Comparison of ENCODE assay signal across 15 mouse cellular contexts in genomic region chr8:64944831-64945230, GRCm38 (mm10). TPM values are rescaled to one million over a fixed set of nuclear protein-coding genes. Genes with fewer than 3 reads are reported as not detected.
DNase-seq lines count a peak whose midpoint lies in the region; ATAC-seq and TF ChIP-seq lines count a peak whose summit lies in the region.
"Had no signal": no experiment of that assay in that cellular context is flagged by ENCODE, and none has a peak within 500 bp of the region (broad histone marks: within the 10 kb centered on the region; RNA-seq: fewer than 3 reads in every experiment).

No protein-coding gene starts in this region.

- H3K9ac ChIP-seq in heart, adult 2 months (ENCODE audit: low read depth, low read length): no peak overlapping the region
- H3K9ac ChIP-seq in heart, embryonic 11.5 days (ENCODE audit: low read depth, low read length): no peak overlapping the region
- H3K9ac ChIP-seq in ES-E14 (ENCODE audit: insufficient read depth, low read depth, low read length, poor library complexity, severe bottlenecking): no peak overlapping the region
- no peak overlapping the region for H3K9ac ChIP-seq in stomach, postnatal 0 days (ENCODE audit: low read length)
- H3K9ac ChIP-seq: kidney, embryonic 15.5 days had no signal

- TF ChIP-seq POLR2A in heart, adult 2 months (IDR thresholded peaks at IDR 0.05; ENCODE audit: insufficient read depth, low read depth, low read length): no peak
- no peak for TF ChIP-seq POLR2A in lung, adult 2 months (IDR thresholded peaks at IDR 0.05; ENCODE audit: borderline replicate concordance, extremely low read depth, low read depth, low read length)

- H3K79me2 ChIP-seq in heart, adult 2 months (replicated peaks; ENCODE audit: control insufficient read depth, insufficient read depth, low read length): no peaks in the 10 kb centered on the region

- H3K4me3 ChIP-seq in heart, adult 2 months: no peak overlapping the region
- no peak overlapping the region for H3K4me3 ChIP-seq in heart, embryonic 11.5 days (ENCODE audit: low read depth, low read length)
- no peak overlapping the region for H3K4me3 ChIP-seq in lung, adult 2 months (replicated peaks; ENCODE audit: extremely low read depth, low read depth, low read length)
- no peak overlapping the region for H3K4me3 ChIP-seq in ES-E14 (ENCODE audit: insufficient read depth in 1 of 2, low read depth in 1 of 2, low read length in 2 of 2, poor library complexity in 1 of 2, severe bottlenecking in 1 of 2)
- no peak overlapping the region for H3K4me3 ChIP-seq in stomach, postnatal 0 days (ENCODE audit: low read depth, low read length)
- H3K4me3 ChIP-seq: kidney, embryonic 15.5 days had no signal

- TF ChIP-seq EP300 in heart, adult 2 months (IDR thresholded peaks at IDR 0.05; ENCODE audit: insufficient read depth, low read depth, low read length): no peak
- TF ChIP-seq EP300 in stomach, postnatal 0 days (optimal IDR thresholded peaks at IDR 0.05): no peak

- DNase-seq in heart, adult 2 months: no peak
- peak; percentile 11 for DNase-seq in lung, postnatal 10 days
- no peak for DNase-seq in lung, adult 2 months
- DNase-seq in ES-E14 (ENCODE audit: low read depth, low spot score): no peak
- DNase-seq in stomach, postnatal 0 days (ENCODE audit: low spot score): no peak
- no peak for DNase-seq in testis, postnatal 10 days (ENCODE audit: low spot score)
- no peak for DNase-seq in adrenal gland, adult 8-10 months
- DNase-seq: embryo, embryonic 11 days; gastrocnemius, postnatal 36 days; heart, postnatal 36 days; right cerebral cortex, adult 18-20 months had no signal

- H3K27ac ChIP-seq in heart, adult 2 months: no peak overlapping the region
- no peak overlapping the region for H3K27ac ChIP-seq in heart, embryonic 11.5 days (ENCODE audit: low read depth, low read length)
- H3K27ac ChIP-seq in ES-E14 (ENCODE audit: insufficient read depth, low read depth, low read length, poor library complexity, severe bottlenecking): no peak overlapping the region
- H3K27ac ChIP-seq in stomach, postnatal 0 days (replicated peaks): no peak overlapping the region
- H3K27ac ChIP-seq: kidney, embryonic 15.5 days had no signal

- in situ Hi-C loops in ES-E14 (cut with MboI; ENCODE audit: low sequenced_read_pairs in 2 of 2, unreplicated experiment in 2 of 2): loop anchor here (5.0 to 10.0 kb wide), 2 partner anchors 328 to 330 kb away; no protein-coding TSS in a partner anchor

- H3K36me3 ChIP-seq in heart, adult 2 months (ENCODE audit: control insufficient read depth, insufficient read depth, low read length): no peaks in the 10 kb centered on the region
- H3K36me3 ChIP-seq in heart, embryonic 11.5 days (ENCODE audit: control insufficient read depth, insufficient read depth, low read length): no peaks in the 10 kb centered on the region
- H3K36me3 ChIP-seq in ES-E14 (ENCODE audit: control insufficient read depth, insufficient read depth, low read length, poor library complexity, severe bottlenecking): no peaks in the 10 kb centered on the region
- H3K36me3 ChIP-seq in stomach, postnatal 0 days (ENCODE audit: control insufficient read depth, insufficient read depth, low read length): no peaks in the 10 kb centered on the region
- H3K36me3 ChIP-seq: kidney, embryonic 15.5 days had no signal

- ATAC-seq in heart, embryonic 11.5 days (replicated peaks; ENCODE audit: insufficient number of reproducible peaks, low FRiP score, low TSS enrichment): no peak
- ATAC-seq in stomach, postnatal 0 days (ENCODE audit: low FRiP score, low TSS enrichment): no peak

- no peak overlapping the region for H3K4me2 ChIP-seq in heart, embryonic 11.5 days
- H3K4me2 ChIP-seq in stomach, postnatal 0 days (replicated peaks; ENCODE audit: low read depth): no peak overlapping the region
- H3K4me2 ChIP-seq: kidney, embryonic 15.5 days had no signal

- peaks cover 1% of the 10 kb centered on the region; the same call in 1 of the 2 replicates for H3K4me1 ChIP-seq in heart, adult 2 months (ENCODE audit: control insufficient read depth, insufficient read depth, low read length)
- H3K4me1 ChIP-seq in heart, embryonic 11.5 days (ENCODE audit: control insufficient read depth, insufficient read depth, low read length): no peaks in the 10 kb centered on the region
- H3K4me1 ChIP-seq in lung, adult 2 months (ENCODE audit: control insufficient read depth, insufficient read depth, low read length): no peaks in the 10 kb centered on the region; the same call in 1 of the 2 replicates
- H3K4me1 ChIP-seq in ES-E14 (ENCODE audit: control insufficient read depth in 2 of 2, insufficient read depth in 2 of 2, low read length in 2 of 2, poor library complexity in 1 of 2): peaks cover 2% of the 10 kb centered on the region in 2 experiments; a peak in 2 of 4 replicates
- no peaks in the 10 kb centered on the region for H3K4me1 ChIP-seq in stomach, postnatal 0 days (replicated peaks; ENCODE audit: control insufficient read depth, insufficient read depth)

- no peaks in the 10 kb centered on the region for H3K27me3 ChIP-seq in heart, adult 2 months (ENCODE audit: control insufficient read depth, insufficient read depth, low read length)
- H3K27me3 ChIP-seq in heart, embryonic 11.5 days (ENCODE audit: control insufficient read depth, insufficient read depth, low read length): peaks cover 7% of the 10 kb centered on the region
- peaks cover 2% of the 10 kb centered on the region; the same call in 1 of the 2 replicates for H3K27me3 ChIP-seq in stomach, postnatal 0 days (ENCODE audit: control insufficient read depth, insufficient read depth, low read length)

- intact Hi-C loops in heart, adult 2 months (cut with DNase I): loop anchor here (5.0 kb wide), 4 partner anchors 63 to 253 kb away; partner anchors contain the start of gene Cpe

- WGBS in heart, adult 2 months: 38% methylated on average over 5 of the region's 5 CpGs
- 25% methylated on average over 5 of the region's 5 CpGs for WGBS in heart, embryonic 11.5 days (ENCODE audit: insufficient replicate concordance)
- 26% methylated on average over 5 of the region's 5 CpGs for WGBS in lung, adult 2 months
- 33% methylated on average over 5 of the region's 5 CpGs for WGBS in stomach, postnatal 0 days

- TF ChIP-seq CTCF in heart, adult 2 months (IDR thresholded peaks at IDR 0.05): peak; percentile 50
- no peak for TF ChIP-seq CTCF in lung, adult 2 months (IDR thresholded peaks at IDR 0.05; ENCODE audit: insufficient read depth, low read length)
- TF ChIP-seq CTCF in stomach, postnatal 0 days (IDR thresholded peaks at IDR 0.05; ENCODE audit: low read depth): peak; percentile 62

- H3K9me3 ChIP-seq in heart, embryonic 11.5 days (replicated peaks; ENCODE audit: control insufficient read depth, low read length): no peaks in the 10 kb centered on the region
- H3K9me3 ChIP-seq in ES-E14 (ENCODE audit: control insufficient read depth, insufficient read depth, low read depth, low read length): no peaks in the 10 kb centered on the region
- no peaks in the 10 kb centered on the region for H3K9me3 ChIP-seq in stomach, postnatal 0 days (ENCODE audit: control insufficient read depth, low read length)
- H3K9me3 ChIP-seq: kidney, embryonic 15.5 days had no signal

TF ChIP-seq in ES-E14, 5 proteins besides CTCF, POLR2A, EP300 and RAD21:
- TF ChIP-seq ZC3H11A (IDR thresholded peaks at IDR 0.05; ENCODE audit: borderline replicate concordance, low read depth, low read length): no peak
- TF ChIP-seq MAFK (IDR thresholded peaks at IDR 0.05; ENCODE audit: insufficient read depth, low read depth, low read length): peak; percentile 42; the same call in 1 of the 2 replicates

RNA-seq across cellular contexts. Expression of gene Tmem192, which starts 2.2 kb away (rescaled TPM):
- 10 to 100 TPM; 21.0 to 26.2 TPM for total RNA-seq in heart, adult 2 months (2021)
- 42.6 and 43.4 TPM in 2 replicates for polyA plus RNA-seq in heart, adult 2 months (2012; rRNA removed)
- 24.8 and 26.8 TPM in 2 replicates for polyA plus RNA-seq in heart, embryonic 11.5 days (2014; fragmentation: Nextera tagmentation; extraction: Ambion mirVana)
- polyA plus RNA-seq in lung, adult 2 months (2012; rRNA removed): 31.7 and 45.1 TPM in 2 replicates
- total RNA-seq in ES-E14 (2012; rRNA removed): 13.1 and 13.2 TPM in 2 replicates
- 36.6 and 37.2 TPM in 2 replicates for polyA plus RNA-seq in stomach, postnatal 0 days (2015; fragmentation: Nextera tagmentation; extraction: Ambion mirVana)
- total RNA-seq in adrenal gland, adult 8-10 months (2022): 10 to 100 TPM; 54.2 to 69.9 (median 60.2) TPM

RNA-seq across cellular contexts. Expression of gene Trim75, which starts 42.8 kb away (rescaled TPM):
- not detected for total RNA-seq in heart, adult 2 months (2021)
- not detected in 2 replicates for polyA plus RNA-seq in heart, adult 2 months (2012; rRNA removed)
- 0.10 TPM in 1 of 2 replicates, not detected in the other for polyA plus RNA-seq in heart, embryonic 11.5 days (2014; fragmentation: Nextera tagmentation; extraction: Ambion mirVana)
- not detected in 2 replicates for polyA plus RNA-seq in lung, adult 2 months (2012; rRNA removed)
- total RNA-seq in ES-E14 (2012; rRNA removed): 0.18 and 0.32 TPM in 2 replicates
- not detected in 2 replicates for polyA plus RNA-seq in stomach, postnatal 0 days (2015; fragmentation: Nextera tagmentation; extraction: Ambion mirVana)
- not detected for total RNA-seq in adrenal gland, adult 8-10 months (2022)
- total RNA-seq: gastrocnemius, postnatal 36 days; heart, postnatal 36 days; left cerebral cortex, postnatal 10 days had no signal
- polyA plus RNA-seq: kidney, embryonic 15.5 days; macrophage had no signal
